ENCODE assay signal across 24 mouse cellular contexts in the genomic region with DNA sequence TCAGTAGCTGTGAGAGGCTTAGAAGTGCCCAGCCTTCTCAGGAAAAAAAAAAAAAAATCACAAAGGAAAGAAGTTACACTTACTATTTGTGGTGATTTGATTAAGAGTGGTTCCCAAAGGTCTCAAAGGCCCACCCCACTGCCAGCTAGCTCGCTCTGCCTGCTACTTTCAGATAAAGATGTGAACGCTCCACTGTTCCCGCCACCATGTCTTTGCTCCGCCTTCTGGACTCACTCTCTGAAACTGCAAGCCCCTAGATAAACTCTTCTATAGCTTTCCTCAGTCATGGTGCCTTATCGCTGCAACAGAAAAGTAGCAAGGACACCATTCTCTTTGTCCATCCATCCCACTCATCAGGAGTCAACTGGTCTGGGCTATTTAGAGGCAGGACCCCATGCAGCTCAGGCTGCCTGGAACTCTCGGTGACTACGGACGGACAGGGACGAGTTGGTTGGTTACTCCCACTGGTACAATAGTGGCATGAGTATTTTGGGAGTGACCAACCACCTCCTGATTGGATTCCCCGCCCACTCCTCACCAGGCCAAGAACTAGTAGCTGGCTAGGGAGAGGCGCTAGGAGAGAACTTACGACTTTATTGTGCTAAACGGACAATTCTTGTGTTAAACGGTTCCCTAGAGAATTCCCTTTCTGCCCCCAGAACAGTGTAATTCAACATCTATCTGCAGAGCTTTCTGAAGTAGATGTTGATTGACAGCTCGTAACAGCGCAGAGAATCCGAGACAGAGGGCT. TPM values are rescaled to one million over a fixed set of nuclear protein-coding genes. Genes with fewer than 3 reads are reported as not detected.
DNase-seq lines count a peak whose midpoint lies in the region; ATAC-seq and TF ChIP-seq lines count a peak whose summit lies in the region.
"Had no signal": no experiment of that assay in that cellular context is flagged by ENCODE, and none has a peak within 500 bp of the region (broad histone marks: within the 10 kb centered on the region; RNA-seq: fewer than 3 reads in every experiment).

No protein-coding gene starts in this region.

- H3K79me2 ChIP-seq in MEL (ENCODE audit: control insufficient read depth, insufficient read depth, low read length, poor library complexity), result no peaks in the 10 kb centered on the region

- H3K9ac ChIP-seq in ES-Bruce4 (ENCODE audit: low read depth, poor library complexity, severe bottlenecking) (peak overlapping the region; percentile 87), MEL (ENCODE audit: control insufficient read depth, low read depth, low read length, poor library complexity, severe bottlenecking) (no peak overlapping the region)
- no peak overlapping the region for H3K9ac ChIP-seq in liver, embryonic 16.5 days (ENCODE audit: low read depth, low read length)
- H3K9ac ChIP-seq: embryonic facial prominence, embryonic 12.5 days; forebrain, embryonic 13.5 days; heart, embryonic 12.5 days; limb, embryonic 15.5 days; neural tube, embryonic 15.5 days; stomach, embryonic 15.5 days had no signal

- TF ChIP-seq POLR2A in ES-Bruce4 (IDR thresholded peaks at IDR 0.05; ENCODE audit: insufficient read depth, low read length) (peak; percentile 27), MEL (IDR thresholded peaks at IDR 0.05; ENCODE audit: control insufficient read depth in 1 of 2, insufficient read depth in 1 of 2, low read depth in 1 of 2, low read length in 2 of 2, poor library complexity in 1 of 2) (no peak)

- H3K36me3 ChIP-seq in ES-Bruce4 (ENCODE audit: control insufficient read depth, insufficient read depth, low read length, poor library complexity, severe bottlenecking) (no peaks in the 10 kb centered on the region), MEL (ENCODE audit: control insufficient read depth in 1 of 2, insufficient read depth in 2 of 2, low read length in 2 of 2) (no peaks in the 10 kb centered on the region)
- no peaks in the 10 kb centered on the region for H3K36me3 ChIP-seq in limb, embryonic 10.5 days
- no peaks in the 10 kb centered on the region for H3K36me3 ChIP-seq in liver, embryonic 16.5 days (ENCODE audit: control insufficient read depth, insufficient read depth)
- H3K36me3 ChIP-seq: embryonic facial prominence, embryonic 12.5 days; G1E; heart, embryonic 12.5 days; hindbrain, embryonic 10.5 days; limb, embryonic 15.5 days; neural tube, embryonic 15.5 days; stomach, embryonic 15.5 days had no signal

- ATAC-seq in liver, embryonic 16.5 days (ENCODE audit: low read depth), result 0 out of 2 replicates have a peak, but pooled peaks have one; percentile 37
- ATAC-seq: forebrain, embryonic 13.5 days; hindbrain, postnatal 0 days; intestine, embryonic 16.5 days had no signal

- TF ChIP-seq EP300 in ES-Bruce4 (IDR thresholded peaks at IDR 0.05; ENCODE audit: insufficient read depth, low read depth, low read length) (0 out of 2 replicates have a peak, but pooled peaks have one; percentile 23), MEL (IDR thresholded peaks at IDR 0.05; ENCODE audit: low read depth in 1 of 2, low read length in 2 of 2) (no peak)

- H3K4me1 ChIP-seq in ES-Bruce4 (ENCODE audit: control insufficient read depth, insufficient read depth, low read length) (peaks cover 4% of the 10 kb centered on the region), MEL (ENCODE audit: control insufficient read depth in 1 of 2, insufficient read depth in 2 of 2, low read length in 2 of 2) (peaks cover 0 to 3% of the 10 kb centered on the region in 2 experiments; a peak in 1 of 4 replicates)
- H3K4me1 ChIP-seq in limb, embryonic 10.5 days, result peaks cover 32% of the 10 kb centered on the region
- H3K4me1 ChIP-seq in liver, embryonic 16.5 days (ENCODE audit: control insufficient read depth, low read depth, low read length), result peaks cover 9% of the 10 kb centered on the region

- no peak for TF ChIP-seq RAD21 in MEL (IDR thresholded peaks at IDR 0.05; ENCODE audit: low read depth, low read length)

- no peaks in the 10 kb centered on the region for H3K27me3 ChIP-seq in ES-Bruce4 (ENCODE audit: control insufficient read depth, insufficient read depth, low read length, poor library complexity, severe bottlenecking)
- H3K27me3 ChIP-seq in MEL (ENCODE audit: control insufficient read depth in 1 of 2, insufficient read depth in 2 of 2, low read length in 2 of 2), result no peaks in the 10 kb centered on the region
- peaks cover 4% of the 10 kb centered on the region; the same call in 1 of the 2 replicates for H3K27me3 ChIP-seq in limb, embryonic 10.5 days (ENCODE audit: low read depth, poor library complexity, severe bottlenecking)
- no peaks in the 10 kb centered on the region for H3K27me3 ChIP-seq in liver, embryonic 16.5 days (ENCODE audit: control insufficient read depth, insufficient read depth, low read depth, low read length)
- H3K27me3 ChIP-seq: embryonic facial prominence, embryonic 12.5 days; forebrain, embryonic 13.5 days; heart, embryonic 12.5 days; limb, embryonic 15.5 days; neural tube, embryonic 15.5 days; stomach, embryonic 15.5 days had no signal

- H3K9me3 ChIP-seq in ES-Bruce4 (replicated peaks; ENCODE audit: control insufficient read depth, insufficient read depth, low read length, poor library complexity, severe bottlenecking) (no peaks in the 10 kb centered on the region), MEL (replicated peaks; ENCODE audit: insufficient read depth, low read length) (no peaks in the 10 kb centered on the region)
- H3K9me3 ChIP-seq in limb, embryonic 10.5 days (replicated peaks), result no peaks in the 10 kb centered on the region
- no peaks in the 10 kb centered on the region for H3K9me3 ChIP-seq in liver, embryonic 16.5 days (replicated peaks; ENCODE audit: control insufficient read depth, low read length)
- H3K9me3 ChIP-seq: embryonic facial prominence, embryonic 12.5 days; forebrain, embryonic 13.5 days; hindbrain, embryonic 10.5 days; limb, embryonic 15.5 days; neural tube, embryonic 15.5 days; stomach, embryonic 15.5 days had no signal

- H3K27ac ChIP-seq in ES-Bruce4 (ENCODE audit: insufficient read depth, low read length), result peak overlapping the region; percentile 84
- peak overlapping the region; percentile 56 for H3K27ac ChIP-seq in MEL (ENCODE audit: control insufficient read depth, low read depth, low read length)
- H3K27ac ChIP-seq in limb, embryonic 10.5 days, result peak overlapping the region; percentile 46; the same call in 1 of the 2 replicates
- H3K27ac ChIP-seq in liver, embryonic 16.5 days (ENCODE audit: low read length), result no peak overlapping the region
- H3K27ac ChIP-seq: embryonic facial prominence, embryonic 12.5 days; forebrain, embryonic 13.5 days; hindbrain, embryonic 10.5 days; hindbrain, postnatal 0 days; layer of hippocampus, adult 2 months; limb, embryonic 15.5 days; neural tube, embryonic 15.5 days; stomach, embryonic 15.5 days had no signal

- peak overlapping the region; percentile 94 for H3K4me3 ChIP-seq in ES-Bruce4 (ENCODE audit: low read depth, low read length)
- H3K4me3 ChIP-seq in MEL (ENCODE audit: control insufficient read depth in 1 of 2, insufficient read depth in 1 of 2, low read depth in 2 of 2, low read length in 2 of 2), result 0 out of 4 replicates have a peak overlapping the region, but pooled peaks of 1 of the 2 experiments have one; percentile 20
- H3K4me3 ChIP-seq in limb, embryonic 10.5 days, result no peak overlapping the region
- no peak overlapping the region for H3K4me3 ChIP-seq in liver, embryonic 16.5 days (ENCODE audit: low read depth, low read length)
- H3K4me3 ChIP-seq: embryonic facial prominence, embryonic 12.5 days; forebrain, embryonic 13.5 days; heart, embryonic 12.5 days; hindbrain, embryonic 10.5 days; layer of hippocampus, adult 2 months; limb, embryonic 15.5 days; neural tube, embryonic 15.5 days; stomach, embryonic 15.5 days had no signal

- no peak overlapping the region for H3K4me2 ChIP-seq in liver, embryonic 16.5 days (ENCODE audit: low read depth, low read length)
- H3K4me2 ChIP-seq: embryonic facial prominence, embryonic 12.5 days; forebrain, embryonic 13.5 days; heart, embryonic 12.5 days; limb, embryonic 15.5 days; midbrain, embryonic 11.5 days; neural tube, embryonic 15.5 days; stomach, embryonic 15.5 days had no signal

- DNase-seq in MEL (ENCODE audit: low read depth, low spot score), result peak; percentile 58
- no peak for DNase-seq in limb, embryonic 10.5 days (ENCODE audit: low spot score)
- DNase-seq in cerebellum, adult 11-12 months, result no peak
- no peak for DNase-seq in layer of hippocampus, adult 11-12 months (ENCODE audit: low spot score)
- no peak for DNase-seq in retina, embryonic 14.5 days (ENCODE audit: low spot score)
- DNase-seq: adrenal gland, adult 2 months; cerebellum, adult 11 months; heart, postnatal 10 days; kidney, adult 9 months; kidney, postnatal 14 days had no signal

- 93% methylated on average over 17 of the region's 17 CpGs for WGBS in limb, embryonic 10.5 days
- WGBS in liver, embryonic 16.5 days (ENCODE audit: insufficient replicate concordance), result 73% methylated on average over 17 of the region's 17 CpGs

- TF ChIP-seq CTCF in ES-Bruce4 (IDR thresholded peaks at IDR 0.05; ENCODE audit: low read depth, low read length), result no peak
- no peak for TF ChIP-seq CTCF in MEL (IDR thresholded peaks at IDR 0.05 in 2 of 3, conservative IDR thresholded peaks at IDR 0.05 in 1 of 3; ENCODE audit: control insufficient read depth in 1 of 3, insufficient read depth in 1 of 3, low read depth in 2 of 3, low read length in 3 of 3, poor library complexity in 1 of 3, severe bottlenecking in 1 of 3)

RNA-seq across cellular contexts. Expression of gene Ip6k3, which starts 11.0 kb away (rescaled TPM):
- not detected in 2 replicates for polyA plus RNA-seq in ES-Bruce4 (2011; ENCODE audit: insufficient read depth, insufficient read length, low read depth, missing spikeins)
- not detected in 2 replicates for total RNA-seq in MEL (2012; rRNA removed)
- polyA plus RNA-seq in MEL (2012; ENCODE audit: insufficient read depth in 1 of 2, insufficient read length in 2 of 2, low read depth in 1 of 2, low replicate concordance in 2 of 2, missing spikeins in 1 of 2), result not detected
- polyA plus RNA-seq in limb, embryonic 10.5 days (2016; fragmentation: Nextera tagmentation; extraction: Ambion mirVana), result not detected in 2 replicates
- 0.28 TPM in 1 of 2 replicates, not detected in the other for polyA plus RNA-seq in liver, embryonic 16.5 days (2015; fragmentation: Nextera tagmentation; extraction: Ambion mirVana)
- total RNA-seq: hindbrain, postnatal 0 days had no signal
- polyA plus RNA-seq: G1E had no signal

RNA-seq across cellular contexts. Expression of gene Lemd2, which starts 25.7 kb away (rescaled TPM):
- polyA plus RNA-seq in ES-Bruce4 (2011; ENCODE audit: insufficient read depth, insufficient read length, low read depth, missing spikeins) (31.6 and 38.7 TPM in 2 replicates), MEL (2012; ENCODE audit: insufficient read depth in 1 of 2, insufficient read length in 2 of 2, low read depth in 1 of 2, low replicate concordance in 2 of 2, missing spikeins in 1 of 2) (10 to 100 TPM in 1 of 2 experiments, not detected in 1; 59.7 TPM)
- total RNA-seq in MEL (2012; rRNA removed), result 35.5 and 46.8 TPM in 2 replicates
- polyA plus RNA-seq in limb, embryonic 10.5 days (2016; fragmentation: Nextera tagmentation; extraction: Ambion mirVana), result 17.9 and 20.2 TPM in 2 replicates
- 2.2 and 2.7 TPM in 2 replicates for polyA plus RNA-seq in liver, embryonic 16.5 days (2015; fragmentation: Nextera tagmentation; extraction: Ambion mirVana)

RNA-seq across cellular contexts. Expression of gene Uqcc2, which starts 44.9 kb away (rescaled TPM):
- polyA plus RNA-seq in ES-Bruce4 (2011; ENCODE audit: insufficient read depth, insufficient read length, low read depth, missing spikeins) (138 and 155 TPM in 2 replicates), MEL (2012; ENCODE audit: insufficient read depth in 1 of 2, insufficient read length in 2 of 2, low read depth in 1 of 2, low replicate concordance in 2 of 2, missing spikeins in 1 of 2) (100 to 1,000 TPM in 1 of 2 experiments, not detected in 1; 176 TPM)
- total RNA-seq in MEL (2012; rRNA removed), result 270 and 329 TPM in 2 replicates
- polyA plus RNA-seq in limb, embryonic 10.5 days (2016; fragmentation: Nextera tagmentation; extraction: Ambion mirVana), result 400 and 433 TPM in 2 replicates
- 130 and 141 TPM in 2 replicates for polyA plus RNA-seq in liver, embryonic 16.5 days (2015; fragmentation: Nextera tagmentation; extraction: Ambion mirVana)
